Mouse (Mus musculus): Measurements from ENCODE around the gene Ptpn6.

The Ptpn6 gene

DNA sequence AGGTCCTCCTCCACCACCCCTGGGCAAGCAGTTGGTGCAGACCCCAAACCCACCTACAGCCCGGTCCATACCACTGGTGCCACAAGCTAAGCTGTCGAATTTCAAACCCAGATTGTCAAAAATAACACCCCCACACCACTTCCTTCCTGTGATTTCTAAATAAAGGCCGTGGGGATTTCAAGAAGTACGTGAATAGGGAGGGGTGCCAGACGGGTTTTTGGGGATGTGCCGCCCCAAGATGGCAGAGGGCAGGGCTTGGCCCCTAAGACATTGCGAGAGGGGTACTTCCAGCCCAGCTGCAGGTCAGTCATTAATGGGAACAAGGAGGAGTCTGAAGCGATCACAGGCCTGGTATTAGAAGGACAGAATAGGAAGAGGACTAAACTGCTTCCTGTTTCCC lies 15.0 kb downstream of the Ptpn6 start:
- Histone ChIP-seq H3K27me3 (ENCODE audit: control insufficient read depth, insufficient read depth, low read length, poor library complexity, severe bottlenecking) (no peaks in the 10 kb centered on the region), H3K36me3 (ENCODE audit: control insufficient read depth, insufficient read depth, low read length, poor library complexity, severe bottlenecking) (peaks cover 37% of the 10 kb centered on the region)
- peak; percentile 75 for DNase-seq (ENCODE audit: low read depth, low spot score)

DNA sequence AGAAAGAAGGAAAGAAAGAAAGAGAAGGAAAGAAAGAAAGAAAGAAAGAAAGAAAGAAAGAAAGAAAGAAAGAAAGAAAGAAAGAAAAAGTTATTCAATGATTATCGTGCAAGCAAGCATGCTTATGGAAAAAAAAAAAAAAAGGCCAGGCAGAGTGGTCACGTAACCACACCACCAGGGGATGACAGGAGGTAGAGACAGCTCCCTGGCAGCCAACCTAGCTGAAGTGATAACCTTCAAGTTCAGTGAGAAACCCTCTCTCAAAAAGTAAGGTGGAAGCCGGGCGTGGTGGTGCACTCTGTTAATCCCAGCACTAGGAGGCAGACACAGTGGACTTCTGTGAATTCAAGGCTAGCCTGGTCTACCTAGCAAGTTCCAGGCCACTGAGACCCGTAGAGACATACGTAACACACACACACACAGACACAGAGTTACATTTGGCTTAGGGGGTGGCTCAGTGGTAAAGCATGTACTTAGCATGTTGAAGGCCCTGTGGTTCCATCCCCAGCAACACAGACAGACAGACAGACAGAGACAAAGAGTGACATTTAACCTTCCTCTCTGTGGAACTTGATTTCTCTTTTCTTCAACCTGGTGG lies 15.5 kb downstream of the Ptpn6 start:
- Histone ChIP-seq H3K36me3 (ENCODE audit: control insufficient read depth, insufficient read depth, low read length, poor library complexity, severe bottlenecking) (peaks cover 31% of the 10 kb centered on the region), H3K27me3 (ENCODE audit: control insufficient read depth, insufficient read depth, low read length, poor library complexity, severe bottlenecking) (no peaks in the 10 kb centered on the region)
- DNase-seq (ENCODE audit: low read depth, low spot score), result peak; percentile 50

DNA sequence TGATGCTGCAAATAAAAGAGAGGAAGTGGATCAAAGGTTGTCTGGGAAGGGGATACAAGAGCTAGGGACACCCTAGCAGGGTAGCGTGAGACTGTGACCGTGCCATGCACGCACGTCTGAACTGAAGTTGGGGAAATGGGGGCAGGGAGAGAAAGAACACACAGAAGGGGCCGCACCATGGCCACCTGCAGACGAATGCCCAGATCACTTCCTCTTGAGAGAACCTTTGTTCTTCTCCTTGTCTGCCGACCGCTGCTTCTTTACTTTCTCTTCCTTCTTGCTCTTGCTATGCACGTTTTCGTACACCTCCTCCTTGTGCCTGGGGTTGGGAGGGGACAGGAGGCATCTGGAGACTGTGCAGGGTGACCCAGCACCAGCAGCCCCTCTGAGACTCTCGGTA lies 17.6 kb downstream of the Ptpn6 start:
- DNase-seq (ENCODE audit: low read depth, low spot score), result peak; percentile 85
- H3K36me3 ChIP-seq (ENCODE audit: control insufficient read depth, insufficient read depth, low read length, poor library complexity, severe bottlenecking), result peaks cover 19% of the 10 kb centered on the region
- H3K27me3 ChIP-seq (ENCODE audit: control insufficient read depth, insufficient read depth, low read length, poor library complexity, severe bottlenecking), result no peaks in the 10 kb centered on the region

DNA sequence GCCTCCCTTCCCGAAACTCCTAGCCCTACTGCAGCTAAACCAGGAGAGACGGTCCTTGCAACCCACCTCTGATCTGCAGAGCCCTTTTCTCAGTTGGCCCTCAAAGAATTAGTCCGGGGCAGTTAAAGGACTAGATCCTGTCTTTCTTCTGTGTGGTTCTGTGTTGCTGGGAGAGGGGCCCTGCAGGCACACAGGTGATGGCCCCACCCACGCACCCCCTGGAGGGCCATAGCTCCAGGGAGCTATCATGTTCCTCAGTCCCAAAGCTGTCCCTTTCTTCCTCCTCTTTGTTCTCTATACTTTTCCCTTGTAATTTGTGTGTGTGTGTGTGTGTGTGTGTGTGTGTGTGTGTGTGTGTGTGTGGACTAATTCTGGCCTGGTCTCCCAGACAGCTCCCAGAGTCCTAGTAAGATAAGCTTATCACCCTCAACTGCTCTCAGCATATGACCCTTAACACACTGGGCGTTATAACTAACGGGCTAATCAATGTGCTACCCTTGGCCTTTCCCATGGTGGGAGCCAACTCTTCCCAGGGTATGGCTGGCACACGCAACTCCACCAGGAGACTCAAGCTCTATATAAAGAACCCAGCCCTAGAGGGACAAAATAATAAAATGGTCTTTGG lies 19.0 kb downstream of the Ptpn6 start:
- DNase-seq (ENCODE audit: low read depth, low spot score), result no peak
- no peaks in the 10 kb centered on the region for H3K27me3 ChIP-seq (ENCODE audit: control insufficient read depth, insufficient read depth, low read length, poor library complexity, severe bottlenecking)
- H3K36me3 ChIP-seq (ENCODE audit: control insufficient read depth, insufficient read depth, low read length, poor library complexity, severe bottlenecking), result peaks cover 18% of the 10 kb centered on the region

DNA sequence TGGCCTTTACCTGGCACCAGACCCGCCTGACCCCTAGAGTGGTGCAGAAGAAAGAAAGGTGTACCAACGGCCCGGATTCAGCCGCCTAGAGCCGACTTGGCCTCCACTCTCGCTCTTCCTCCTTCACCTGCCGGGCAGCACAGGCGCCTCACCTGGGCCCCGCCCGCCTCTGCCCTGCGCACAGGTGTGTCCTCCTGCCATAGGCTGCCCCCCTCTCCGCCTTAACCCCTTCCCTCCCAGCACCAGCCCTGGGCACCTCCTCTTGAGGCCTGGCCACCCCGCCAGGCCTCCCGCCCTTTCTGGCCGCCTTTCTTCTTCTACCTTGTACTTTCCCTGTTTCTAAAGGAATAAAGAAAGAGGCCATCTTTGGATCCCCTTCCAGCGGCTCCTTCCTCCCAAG lies 19.8 kb downstream of the Ptpn6 start:
- Histone ChIP-seq H3K36me3 (ENCODE audit: control insufficient read depth, insufficient read depth, low read length, poor library complexity, severe bottlenecking) (peaks cover 17% of the 10 kb centered on the region), H3K27me3 (ENCODE audit: control insufficient read depth, insufficient read depth, low read length, poor library complexity, severe bottlenecking) (no peaks in the 10 kb centered on the region)
- DNase-seq (ENCODE audit: low read depth, low spot score), result no peak

DNA sequence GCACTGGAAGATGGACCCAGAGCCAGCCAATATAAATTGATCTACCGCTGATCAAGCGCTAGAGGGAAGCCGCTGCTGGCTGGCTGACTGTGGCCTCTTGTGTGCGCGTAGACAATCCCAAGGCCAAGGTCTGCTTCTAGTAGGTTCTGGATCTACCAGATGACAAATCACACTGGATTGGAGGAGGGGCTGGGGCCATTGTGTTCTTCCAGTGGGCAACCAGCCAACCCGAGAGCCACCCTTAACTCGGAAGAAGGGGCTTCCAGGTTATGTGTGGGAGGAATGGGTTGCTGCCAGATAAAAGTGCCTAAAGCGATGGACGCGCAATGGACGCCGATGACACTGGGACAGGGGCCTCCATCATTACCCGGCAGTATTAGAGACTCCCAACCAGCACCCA lies 20.5 kb downstream of the Ptpn6 start:
- Histone ChIP-seq H3K27me3 (ENCODE audit: control insufficient read depth, insufficient read depth, low read length, poor library complexity, severe bottlenecking) (no peaks in the 10 kb centered on the region), H3K36me3 (ENCODE audit: control insufficient read depth, insufficient read depth, low read length, poor library complexity, severe bottlenecking) (peaks cover 17% of the 10 kb centered on the region)
- DNase-seq (ENCODE audit: low read depth, low spot score), result no peak

DNA sequence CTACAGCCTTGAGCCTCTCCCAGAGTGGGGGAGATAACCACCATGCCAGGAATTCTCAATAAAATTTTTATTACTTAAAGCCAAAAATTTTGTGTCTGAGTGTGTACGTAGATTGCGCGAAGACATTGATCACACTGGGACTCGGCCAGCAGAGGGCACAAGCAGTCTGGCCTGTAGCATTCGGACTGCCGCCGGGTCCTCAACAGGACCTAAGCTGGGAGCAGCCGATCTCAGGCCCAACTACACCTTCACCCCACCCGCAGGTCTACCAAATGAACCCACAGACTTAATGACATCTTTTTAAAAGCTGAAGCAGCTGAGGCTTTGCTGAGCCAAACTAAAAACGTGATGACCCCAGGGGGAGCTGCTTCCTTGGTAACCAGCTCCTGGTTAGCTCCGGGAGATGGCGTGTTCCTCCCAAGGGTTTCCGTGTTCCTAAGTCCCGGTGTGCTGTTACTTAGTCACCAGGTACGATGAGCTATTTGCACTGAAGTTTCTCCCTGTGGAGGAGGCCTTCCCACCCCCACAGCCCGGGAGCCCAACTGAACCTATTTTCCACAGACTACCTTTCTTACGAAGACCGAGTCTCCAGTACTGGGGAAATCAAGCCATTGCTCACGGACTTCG lies 21.5 kb downstream of the Ptpn6 start:
- peak; percentile 90 for DNase-seq (ENCODE audit: low read depth, low spot score)
- Histone ChIP-seq H3K27me3 (ENCODE audit: control insufficient read depth, insufficient read depth, low read length, poor library complexity, severe bottlenecking) (no peaks in the 10 kb centered on the region), H3K36me3 (ENCODE audit: control insufficient read depth, insufficient read depth, low read length, poor library complexity, severe bottlenecking) (peaks cover 17% of the 10 kb centered on the region)

DNA sequence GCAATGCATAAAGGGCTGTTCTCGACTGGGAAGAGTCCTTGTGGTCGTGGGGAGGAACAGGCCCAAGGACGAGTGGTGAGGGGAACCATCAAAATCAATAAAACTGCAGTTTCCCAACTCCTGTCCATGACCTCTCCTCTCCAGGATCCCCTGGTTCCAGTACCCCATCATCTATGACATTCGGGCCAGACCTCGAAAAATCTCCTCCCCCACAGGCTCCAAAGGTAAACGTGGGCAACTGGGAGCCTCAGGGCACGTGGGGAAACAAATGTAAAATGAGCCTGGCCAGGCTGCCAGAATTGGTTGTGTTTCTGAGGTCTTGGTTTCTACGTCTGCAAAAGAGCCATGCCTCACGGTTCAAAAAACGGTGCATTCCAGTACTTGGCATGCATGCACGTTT lies 25.6 kb downstream of the Ptpn6 start:
- DNase-seq (ENCODE audit: low read depth, low spot score), result no peak
- H3K27me3 ChIP-seq (ENCODE audit: control insufficient read depth, insufficient read depth, low read length, poor library complexity, severe bottlenecking), result no peaks in the 10 kb centered on the region

DNA sequence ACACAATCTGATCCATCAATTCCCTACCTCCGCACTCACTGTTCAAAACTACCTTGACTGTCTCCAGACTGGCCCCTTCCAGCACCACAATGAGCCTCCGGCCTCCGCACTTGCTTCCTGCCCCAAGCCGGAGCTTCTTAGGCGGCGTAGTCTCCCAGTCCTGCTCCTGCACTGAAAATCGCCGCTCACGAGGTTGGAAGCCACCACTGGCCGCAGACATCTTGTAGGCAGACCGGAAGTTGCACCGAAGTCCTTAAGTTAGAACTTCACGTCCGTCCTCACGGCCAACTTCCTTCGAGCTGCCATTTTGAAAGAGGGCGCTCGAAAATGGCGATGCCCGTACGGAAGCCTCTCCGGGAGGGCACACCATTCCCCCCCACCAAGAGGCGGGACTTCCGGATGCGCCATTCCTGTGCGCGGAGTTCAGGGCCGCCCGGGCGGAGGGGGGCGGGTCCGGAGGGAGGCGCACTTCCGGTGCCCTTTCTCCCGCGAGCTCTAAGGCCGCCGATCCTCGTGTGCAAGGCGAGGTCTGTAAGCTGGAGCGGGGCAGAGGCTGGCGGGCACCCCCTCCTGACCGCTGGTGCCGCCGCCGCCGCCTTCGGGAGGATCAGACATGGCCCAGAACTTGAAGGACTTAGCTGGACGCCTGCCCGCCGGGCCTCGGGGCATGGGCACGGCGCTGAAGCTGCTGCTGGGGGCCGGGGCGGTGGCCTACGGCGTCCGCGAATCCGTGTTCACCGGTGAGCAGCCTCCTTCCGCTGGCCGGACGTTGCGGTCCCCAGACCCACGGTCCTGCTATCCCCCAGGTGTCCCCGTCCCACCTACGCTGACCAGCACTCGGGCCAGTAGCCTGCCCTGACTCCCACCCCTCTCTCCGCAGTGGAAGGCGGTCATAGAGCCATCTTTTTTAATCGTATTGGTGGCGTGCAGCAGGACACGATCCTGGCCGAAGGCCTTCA lies 26.4 kb downstream of the Ptpn6 start, which contains the start of the genes Emg1 and Phb2:
Gene Emg1 (minus strand): TSS at position 355 of the 959 bp plus-strand sequence.
Gene Phb2 (plus strand): TSS at position 513 of the 959 bp plus-strand sequence.
- no peaks in the 10 kb centered on the region for H3K27me3 ChIP-seq (ENCODE audit: control insufficient read depth, insufficient read depth, low read length, poor library complexity, severe bottlenecking)
- DNase-seq (ENCODE audit: low read depth, low spot score), result peak; percentile 99

More for the DNA sequence above, 25.6 kb downstream of the Ptpn6 start:
- H3K36me3 ChIP-seq (ENCODE audit: control insufficient read depth, insufficient read depth, low read length, poor library complexity, severe bottlenecking), result peaks cover 10% of the 10 kb centered on the region; the same call in 1 of the 2 replicates

DNA sequence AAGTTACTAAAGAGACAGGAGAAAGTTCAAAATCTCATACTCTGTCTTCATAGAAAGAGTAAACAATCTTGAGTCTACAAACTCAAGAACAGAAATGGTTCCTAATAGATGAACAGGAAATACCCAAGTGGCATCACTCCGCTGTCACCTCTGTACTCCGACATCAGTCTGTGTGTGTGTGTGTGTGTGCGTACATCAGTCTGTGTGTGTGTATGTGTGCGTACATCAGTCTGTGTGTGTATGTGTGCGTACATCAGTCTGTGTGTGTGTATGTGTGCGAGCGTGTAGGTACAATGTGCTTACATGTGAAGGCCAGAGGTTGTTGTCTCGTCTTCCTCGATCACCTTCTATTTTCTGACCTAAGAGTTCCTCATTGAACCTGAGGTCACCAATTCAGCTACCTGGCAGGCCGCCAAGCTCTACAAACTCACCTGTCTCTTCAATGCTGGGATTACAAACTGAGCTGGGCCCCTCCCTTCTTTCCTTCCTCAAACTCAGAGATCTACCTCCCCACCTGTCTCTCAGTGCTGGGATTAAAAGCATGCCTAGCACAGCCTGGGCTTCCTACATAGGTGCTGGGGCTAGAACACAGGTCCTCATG lies 30.1 kb downstream of the Ptpn6 start:
- Histone ChIP-seq H3K27me3 (ENCODE audit: control insufficient read depth, insufficient read depth, low read length, poor library complexity, severe bottlenecking) (no peaks in the 10 kb centered on the region), H3K36me3 (ENCODE audit: control insufficient read depth, insufficient read depth, low read length, poor library complexity, severe bottlenecking) (peaks cover 12% of the 10 kb centered on the region)
- DNase-seq (ENCODE audit: low read depth, low spot score), result no peak

More for the DNA sequence above, 26.4 kb downstream of the Ptpn6 start, which contains the start of the genes Emg1 and Phb2:
- peaks cover 13% of the 10 kb centered on the region; the same call in 1 of the 2 replicates for H3K36me3 ChIP-seq (ENCODE audit: control insufficient read depth, insufficient read depth, low read length, poor library complexity, severe bottlenecking)

DNA sequence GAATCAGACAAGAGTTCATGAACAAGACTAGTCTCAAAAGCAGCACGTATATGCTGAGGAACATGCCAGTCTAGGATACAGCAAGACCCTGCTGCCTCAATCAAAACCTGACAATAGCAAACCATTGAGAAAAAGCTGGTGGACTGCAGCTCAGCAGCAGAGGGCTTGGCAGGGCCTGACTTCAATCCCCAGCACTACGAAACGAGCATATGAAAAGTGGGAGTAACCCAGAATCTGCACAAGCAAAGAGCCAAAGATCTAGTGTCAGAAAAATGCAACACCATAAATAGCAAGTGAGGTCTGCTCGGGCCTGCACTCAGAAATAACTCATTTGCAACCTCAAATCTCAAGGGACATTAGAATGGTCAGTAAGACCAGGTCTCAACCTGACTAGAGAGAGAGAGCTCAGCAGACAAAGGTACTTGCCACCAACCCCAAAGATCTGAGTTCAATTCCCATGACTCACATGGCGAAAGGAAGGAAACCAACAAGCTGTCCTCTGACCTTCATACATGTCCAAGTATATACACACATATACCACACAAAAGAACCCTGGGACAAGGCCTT lies 32.4 kb downstream of the Ptpn6 start:
- H3K27me3 ChIP-seq (ENCODE audit: control insufficient read depth, insufficient read depth, low read length, poor library complexity, severe bottlenecking), result no peaks in the 10 kb centered on the region
- DNase-seq (ENCODE audit: low read depth, low spot score), result no peak
- H3K36me3 ChIP-seq (ENCODE audit: control insufficient read depth, insufficient read depth, low read length, poor library complexity, severe bottlenecking), result peaks cover 17% of the 10 kb centered on the region

DNA sequence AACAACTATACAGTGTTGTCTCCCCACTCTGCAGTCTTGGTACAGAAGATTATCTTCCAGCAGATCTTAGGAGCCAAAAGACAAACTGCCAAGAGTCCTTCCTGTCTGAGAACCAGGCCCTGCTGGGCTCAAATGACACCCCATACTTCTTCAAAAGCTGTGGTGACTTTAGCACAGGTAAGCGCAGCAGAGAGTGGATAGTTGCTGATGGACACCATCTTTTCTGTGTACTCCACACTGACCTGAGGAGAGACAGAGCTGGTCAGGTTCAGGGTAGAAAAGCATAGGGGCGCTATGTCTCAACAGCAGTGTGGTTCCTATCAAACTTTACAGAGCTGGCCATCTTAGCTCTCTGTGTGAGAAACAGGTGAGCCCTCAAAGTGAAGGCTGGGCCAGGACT lies 34.1 kb downstream of the Ptpn6 start:
- Histone ChIP-seq H3K36me3 (ENCODE audit: control insufficient read depth, insufficient read depth, low read length, poor library complexity, severe bottlenecking) (peaks cover 17% of the 10 kb centered on the region), H3K27me3 (ENCODE audit: control insufficient read depth, insufficient read depth, low read length, poor library complexity, severe bottlenecking) (no peaks in the 10 kb centered on the region)
- DNase-seq (ENCODE audit: low read depth, low spot score), result no peak

DNA sequence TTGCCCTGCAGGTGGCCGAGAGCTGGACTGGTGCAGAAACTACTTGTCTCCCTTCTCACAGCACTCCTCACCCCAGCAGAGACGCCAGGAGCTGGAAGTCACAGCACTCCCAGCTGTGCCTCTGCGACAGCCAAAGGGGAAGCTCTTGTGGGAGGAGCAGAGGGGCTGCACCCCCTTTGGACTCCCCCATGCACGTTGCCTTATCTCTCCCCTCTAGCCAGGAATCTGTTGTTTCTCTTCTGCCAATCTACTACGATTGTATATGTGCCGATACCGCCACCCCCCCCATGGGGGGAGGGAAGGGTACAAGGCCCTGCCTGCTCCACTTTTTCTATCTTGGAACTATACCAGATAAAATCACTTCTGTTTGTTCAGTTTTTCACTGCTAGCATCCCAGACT lies 34.7 kb downstream of the Ptpn6 start:
- no peak for DNase-seq (ENCODE audit: low read depth, low spot score)
- no peaks in the 10 kb centered on the region for H3K27me3 ChIP-seq (ENCODE audit: control insufficient read depth, insufficient read depth, low read length, poor library complexity, severe bottlenecking)
- H3K36me3 ChIP-seq (ENCODE audit: control insufficient read depth, insufficient read depth, low read length, poor library complexity, severe bottlenecking), result peaks cover 17% of the 10 kb centered on the region

DNA sequence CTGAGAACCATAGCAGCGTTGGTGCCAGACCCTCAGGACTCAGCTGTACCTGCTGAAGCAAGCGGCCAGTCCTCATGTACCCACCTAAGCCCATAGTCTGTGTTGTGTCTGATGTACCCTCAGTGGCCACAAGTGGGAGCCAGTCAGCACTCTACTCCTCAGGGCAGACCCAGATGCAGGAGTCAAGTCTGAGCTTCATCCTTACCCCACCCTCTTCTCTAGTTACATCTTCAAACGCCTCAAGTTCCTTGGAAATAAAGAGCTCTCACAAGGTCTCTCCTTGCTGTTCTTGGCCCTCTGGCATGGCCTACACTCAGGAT lies 35.8 kb downstream of the Ptpn6 start:
- peak; percentile 86 for DNase-seq (ENCODE audit: low read depth, low spot score)
- Histone ChIP-seq H3K27me3 (ENCODE audit: control insufficient read depth, insufficient read depth, low read length, poor library complexity, severe bottlenecking) (no peaks in the 10 kb centered on the region), H3K36me3 (ENCODE audit: control insufficient read depth, insufficient read depth, low read length, poor library complexity, severe bottlenecking) (peaks cover 17% of the 10 kb centered on the region)

Measured in splenic B cell, adult 2 months (primary cell).